Mouse (Mus musculus) MEL-GATA-1-ER (cell line): ENCODE data around the gene Drap1.
A peak's percentile ranks its signal among the peaks of the same experiment; 100 is the strongest.
"Not testable (repeated sequence)": the region's sequence is repeated elsewhere in the genome, so short reads cannot be mapped to it uniquely, and the experiment has no call there.

Experiments
- DNase-seq: peaks from one replicate; pipeline ENCODE4 v3.0.0-alpha.2; 2012; ENCODE audit warnings: low read depth; ENCODE audit errors: extremely low read depth

Gene Drap1

GRCm38 (mm10) chr19:5421784-5422183 lies 3.0 kb downstream of the Drap1 start:
- DNase-seq, result no peak

GRCm38 (mm10) chr19:5420579-5420978 lies 4.2 kb downstream of the Drap1 start:
- no peak for DNase-seq

- no peak for DNase-seq
Measured at GRCm38 (mm10) chr19:5419630-5420029, 5.1 kb downstream of the Drap1 start.

GRCm38 (mm10) chr19:5418750-5419466 lies 5.9 kb downstream of the Drap1 start:
- no peak for DNase-seq

GRCm38 (mm10) chr19:5414534-5414957 lies 10.2 kb downstream of the Drap1 start:
- DNase-seq, result no peak

GRCm38 (mm10) chr19:5413840-5414239 lies 10.9 kb downstream of the Drap1 start:
- DNase-seq, result no peak

- no peak for DNase-seq
Measured at GRCm38 (mm10) chr19:5411961-5412360, 12.8 kb downstream of the Drap1 start.

GRCm38 (mm10) chr19:5410641-5411040 lies 14.1 kb downstream of the Drap1 start:
- DNase-seq, result no peak

GRCm38 (mm10) chr19:5409068-5409467 lies 15.7 kb downstream of the Drap1 start:
- no peak for DNase-seq

GRCm38 (mm10) chr19:5408057-5409001 lies 16.4 kb downstream of the Drap1 start:
- DNase-seq, result no peak

- DNase-seq, result peak; percentile 65
Measured at GRCm38 (mm10) chr19:5407133-5407532, 17.6 kb downstream of the Drap1 start.

GRCm38 (mm10) chr19:5406531-5407126 lies 18.1 kb downstream of the Drap1 start:
- DNase-seq, result not testable (repeated sequence)

GRCm38 (mm10) chr19:5405924-5406323 lies 18.9 kb downstream of the Drap1 start:
- DNase-seq, result no peak

- no peak for DNase-seq
Measured at GRCm38 (mm10) chr19:5402293-5402692, 22.5 kb downstream of the Drap1 start, which contains the start of gene Tsga10ip. Gene Tsga10ip, minus strand, starts transcription at chr19:5402526.

GRCm38 (mm10) chr19:5401073-5401472 lies 23.7 kb downstream of the Drap1 start:
- DNase-seq, result not testable (repeated sequence)

- no peak for DNase-seq
Measured at GRCm38 (mm10) chr19:5395371-5395770, 29.4 kb downstream of the Drap1 start.

- no peak for DNase-seq
Measured at GRCm38 (mm10) chr19:5394168-5394567, 30.6 kb downstream of the Drap1 start.

- no peak for DNase-seq
Measured at GRCm38 (mm10) chr19:5392892-5393291, 31.9 kb downstream of the Drap1 start.

GRCm38 (mm10) chr19:5390416-5390815 lies 34.4 kb downstream of the Drap1 start:
- no peak for DNase-seq

- DNase-seq, result no peak
Measured at GRCm38 (mm10) chr19:5389647-5390046, 35.1 kb downstream of the Drap1 start.

GRCm38 (mm10) chr19:5388588-5389242 lies 36.1 kb downstream of the Drap1 start, which contains the start of gene Sart1:
Gene Sart1, minus strand, starts transcription at chr19:5388703.
- peak; percentile 87 for DNase-seq
